Mouse (Mus musculus): ENCODE data around the gene Cygb. TPM values are rescaled to one million over a fixed set of nuclear protein-coding genes. Genes with fewer than 3 reads are reported as not detected.
"Not testable (repeated sequence)": the region's sequence is repeated elsewhere in the genome, so short reads cannot be mapped to it uniquely, and the experiment has no call there.

The Cygb gene
- polyA plus RNA-seq, 1 experiment from 2014 or later, result 0.84 TPM

DNA sequence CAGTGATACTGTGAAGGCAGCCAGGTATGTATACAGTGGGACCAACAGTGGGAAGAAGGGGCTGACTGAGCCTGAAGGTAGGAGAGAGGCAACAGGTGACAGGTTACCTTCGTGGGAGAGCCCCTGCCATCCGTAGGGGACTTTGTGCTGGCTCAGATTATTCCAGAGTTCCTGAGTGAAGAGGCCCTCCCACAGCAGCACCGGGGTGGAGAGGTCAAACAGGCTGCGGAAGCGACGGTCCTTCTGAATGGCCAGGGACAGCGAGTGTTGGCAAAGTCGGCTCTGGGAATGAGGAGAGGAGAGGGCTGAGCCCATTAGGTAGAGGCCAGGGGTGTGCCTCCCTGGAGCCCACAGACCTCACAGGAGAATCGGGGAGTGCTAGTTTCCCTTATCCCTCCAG is 31.6 kb upstream of the Cygb start:
- H3K4me3 ChIP-seq (replicated peaks), result no peak overlapping the region
- H3K36me3 ChIP-seq (replicated peaks), result 0 out of 2 replicates have a peak, but pooled peaks cover 5% of the 10 kb centered on the region
- peaks cover 15% of the 10 kb centered on the region; the same call in 1 of the 2 replicates for H3K4me1 ChIP-seq (replicated peaks)
- no peak for ATAC-seq (ENCODE audit: insufficient read depth)
- no peak overlapping the region for H3K9ac ChIP-seq
- H3K9me3 ChIP-seq (replicated peaks), result no peaks in the 10 kb centered on the region
- no peaks in the 10 kb centered on the region for H3K27me3 ChIP-seq
- H3K27ac ChIP-seq (replicated peaks), result no peak overlapping the region
- 72% methylated on average over 9 of the region's 9 CpGs for WGBS (ENCODE audit: insufficient replicate concordance)
- no peak overlapping the region for H3K4me2 ChIP-seq

- no peak overlapping the region for H3K4me2 ChIP-seq
- peaks cover 15% of the 10 kb centered on the region; the same call in 1 of the 2 replicates for H3K4me1 ChIP-seq (replicated peaks)
- no peak overlapping the region for H3K9ac ChIP-seq
- no peak for ATAC-seq (ENCODE audit: insufficient read depth)
- H3K36me3 ChIP-seq (replicated peaks), result 0 out of 2 replicates have a peak, but pooled peaks cover 12% of the 10 kb centered on the region
- no peaks in the 10 kb centered on the region for H3K27me3 ChIP-seq
- no peak overlapping the region for H3K4me3 ChIP-seq (replicated peaks)
- H3K27ac ChIP-seq (replicated peaks), result no peak overlapping the region
- no peaks in the 10 kb centered on the region for H3K9me3 ChIP-seq (replicated peaks)
- WGBS (ENCODE audit: insufficient replicate concordance), result 60% methylated on average over 4 of the region's 4 CpGs
Observed at GRCm38 (mm10) chr11:116683777-116684176, 29.7 kb upstream of the Cygb start.

DNA sequence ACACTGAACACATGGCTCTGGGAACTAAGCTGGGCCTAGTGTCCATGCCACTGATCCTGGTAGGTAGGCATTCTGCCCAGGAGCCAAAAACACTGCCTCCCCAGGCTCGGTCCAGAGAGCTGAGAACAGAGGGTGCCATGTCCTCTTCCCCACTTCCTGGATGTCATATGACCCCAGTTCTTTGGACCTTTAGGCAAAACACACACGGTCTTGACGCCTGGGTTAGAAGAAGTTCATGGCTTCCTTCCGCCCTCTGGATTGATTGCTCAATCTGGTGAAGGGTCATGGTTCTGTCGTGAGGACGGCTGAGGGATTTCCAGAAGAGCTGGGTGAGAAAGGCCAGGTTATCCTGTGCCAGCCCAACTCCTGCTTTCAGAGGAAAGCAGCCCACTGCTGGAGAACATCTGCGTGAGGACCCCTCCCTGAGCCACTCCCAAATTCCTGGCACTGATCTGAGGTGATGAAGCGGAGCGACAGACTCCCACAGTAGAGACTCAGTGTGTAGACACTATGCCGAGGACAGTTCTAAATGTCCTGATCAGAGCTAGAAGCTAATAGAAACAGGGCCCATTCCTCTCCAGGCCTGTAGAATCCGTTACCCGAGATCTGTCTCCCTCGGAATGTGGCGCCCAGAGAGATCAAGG is 28.5 kb upstream of the Cygb start:
- Histone ChIP-seq H3K36me3 (replicated peaks) (peaks cover 18% of the 10 kb centered on the region), H3K9me3 (replicated peaks) (no peaks in the 10 kb centered on the region), H3K4me2 (no peak overlapping the region), H3K27ac (replicated peaks) (no peak overlapping the region), H3K4me3 (replicated peaks) (no peak overlapping the region), H3K4me1 (replicated peaks) (peaks cover 15% of the 10 kb centered on the region; the same call in 1 of the 2 replicates), H3K9ac (no peak overlapping the region), H3K27me3 (no peaks in the 10 kb centered on the region)
- WGBS (ENCODE audit: insufficient replicate concordance), result 70% methylated on average over 14 of the region's 14 CpGs
- ATAC-seq (ENCODE audit: insufficient read depth), result 0 out of 2 replicates have a peak, but pooled peaks have one; percentile 5

GRCm38 (mm10) chr11:116681147-116681546 is 27.0 kb upstream of the Cygb start:
- Histone ChIP-seq H3K9ac (no peak overlapping the region), H3K4me2 (no peak overlapping the region), H3K27me3 (no peaks in the 10 kb centered on the region), H3K27ac (replicated peaks) (no peak overlapping the region), H3K4me3 (replicated peaks) (no peak overlapping the region), H3K9me3 (replicated peaks) (no peaks in the 10 kb centered on the region), H3K36me3 (replicated peaks) (peaks cover 31% of the 10 kb centered on the region), H3K4me1 (replicated peaks) (peaks cover 17% of the 10 kb centered on the region)
- ATAC-seq (ENCODE audit: insufficient read depth), result no peak
- 58% methylated on average over 4 of the region's 4 CpGs for WGBS (ENCODE audit: insufficient replicate concordance)

DNA sequence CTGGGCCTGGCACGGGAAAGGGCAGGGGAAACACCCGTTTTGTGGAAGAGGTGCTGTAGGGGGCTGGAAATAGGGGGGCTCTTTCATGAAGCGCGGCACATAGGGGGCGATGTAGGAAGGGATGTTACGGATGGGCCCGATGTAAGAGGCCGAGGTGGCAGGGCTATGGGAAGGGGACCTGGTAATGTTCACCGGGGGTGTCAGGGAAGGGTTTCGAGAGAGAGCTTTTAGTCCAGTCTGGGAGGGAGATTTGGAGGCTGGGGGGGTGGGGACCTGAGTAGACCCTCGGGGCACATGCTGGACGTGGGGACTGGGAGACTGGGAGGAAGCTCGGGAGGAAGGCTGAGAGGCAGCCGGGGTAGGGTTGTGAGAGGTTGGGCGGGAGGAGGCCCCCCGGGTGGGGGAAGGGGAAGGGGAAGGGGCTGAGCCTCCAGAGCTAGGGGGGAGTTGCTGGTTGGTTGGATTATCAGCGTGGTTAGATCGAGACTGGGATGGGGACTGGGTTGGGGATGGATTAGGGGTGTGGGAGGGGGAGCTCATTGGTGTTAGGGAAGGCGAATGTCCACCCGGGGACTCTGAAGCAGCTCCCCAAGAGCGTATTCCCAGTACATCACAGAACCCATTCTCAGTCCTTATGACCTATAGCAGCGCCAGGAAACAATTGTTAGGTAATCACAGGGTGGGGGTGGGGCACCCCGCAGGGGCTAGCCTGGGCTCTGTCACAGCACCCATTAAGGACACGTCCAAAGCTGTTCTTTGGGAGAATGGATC is 26.4 kb upstream of the Cygb start:
- peaks cover 22% of the 10 kb centered on the region for H3K4me1 ChIP-seq (replicated peaks)
- peaks cover 37% of the 10 kb centered on the region for H3K36me3 ChIP-seq (replicated peaks)
- H3K27me3 ChIP-seq, result no peaks in the 10 kb centered on the region
- 72% methylated on average over 24 of the region's 24 CpGs for WGBS (ENCODE audit: insufficient replicate concordance)
- H3K4me2 ChIP-seq, result no peak overlapping the region
- no peak overlapping the region for H3K9ac ChIP-seq
- H3K4me3 ChIP-seq (replicated peaks), result no peak overlapping the region
- no peak overlapping the region for H3K27ac ChIP-seq (replicated peaks)
- ATAC-seq (ENCODE audit: insufficient read depth), result no peak
- H3K9me3 ChIP-seq (replicated peaks), result no peaks in the 10 kb centered on the region

DNA sequence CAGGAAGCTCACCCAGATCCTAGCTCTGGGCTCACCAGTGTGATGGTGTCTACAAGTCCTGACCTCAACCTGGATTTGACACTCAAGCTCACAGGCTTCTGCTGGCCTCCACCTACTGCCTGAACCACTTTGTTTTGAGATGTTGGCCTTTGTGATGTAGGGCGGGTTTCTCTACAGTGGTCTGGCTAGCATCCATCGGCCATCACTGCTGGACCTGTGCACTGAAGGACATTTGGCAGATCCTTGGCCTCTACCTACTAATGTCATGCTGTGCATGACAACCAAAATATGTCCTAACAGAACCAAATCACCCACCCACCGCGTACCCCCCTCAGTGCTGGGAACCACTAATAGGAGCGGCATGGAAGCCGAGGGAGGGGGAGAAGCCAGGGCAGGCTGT is 25.0 kb upstream of the Cygb start:
- H3K9me3 ChIP-seq (replicated peaks), result no peaks in the 10 kb centered on the region
- H3K36me3 ChIP-seq (replicated peaks), result peaks cover 47% of the 10 kb centered on the region
- peaks cover 30% of the 10 kb centered on the region for H3K4me1 ChIP-seq (replicated peaks)
- H3K27ac ChIP-seq (replicated peaks), result no peak overlapping the region
- no peak overlapping the region for H3K9ac ChIP-seq
- H3K4me3 ChIP-seq (replicated peaks), result no peak overlapping the region
- no peak for ATAC-seq (ENCODE audit: insufficient read depth)
- 83% methylated on average over 6 of the region's 6 CpGs for WGBS (ENCODE audit: insufficient replicate concordance)
- H3K27me3 ChIP-seq, result no peaks in the 10 kb centered on the region
- H3K4me2 ChIP-seq, result no peak overlapping the region

- Histone ChIP-seq H3K4me1 (replicated peaks) (peaks cover 38% of the 10 kb centered on the region), H3K9ac (no peak overlapping the region), H3K4me2 (no peak overlapping the region), H3K27ac (replicated peaks) (no peak overlapping the region; the same call in 1 of the 2 replicates), H3K9me3 (replicated peaks) (no peaks in the 10 kb centered on the region), H3K27me3 (no peaks in the 10 kb centered on the region), H3K36me3 (replicated peaks) (peaks cover 59% of the 10 kb centered on the region), H3K4me3 (replicated peaks) (no peak overlapping the region)
- WGBS (ENCODE audit: insufficient replicate concordance), result 68% methylated on average over 8 of the region's 8 CpGs
- ATAC-seq (ENCODE audit: insufficient read depth), result no peak
Observed at GRCm38 (mm10) chr11:116677711-116678441, 23.8 kb upstream of the Cygb start.

DNA sequence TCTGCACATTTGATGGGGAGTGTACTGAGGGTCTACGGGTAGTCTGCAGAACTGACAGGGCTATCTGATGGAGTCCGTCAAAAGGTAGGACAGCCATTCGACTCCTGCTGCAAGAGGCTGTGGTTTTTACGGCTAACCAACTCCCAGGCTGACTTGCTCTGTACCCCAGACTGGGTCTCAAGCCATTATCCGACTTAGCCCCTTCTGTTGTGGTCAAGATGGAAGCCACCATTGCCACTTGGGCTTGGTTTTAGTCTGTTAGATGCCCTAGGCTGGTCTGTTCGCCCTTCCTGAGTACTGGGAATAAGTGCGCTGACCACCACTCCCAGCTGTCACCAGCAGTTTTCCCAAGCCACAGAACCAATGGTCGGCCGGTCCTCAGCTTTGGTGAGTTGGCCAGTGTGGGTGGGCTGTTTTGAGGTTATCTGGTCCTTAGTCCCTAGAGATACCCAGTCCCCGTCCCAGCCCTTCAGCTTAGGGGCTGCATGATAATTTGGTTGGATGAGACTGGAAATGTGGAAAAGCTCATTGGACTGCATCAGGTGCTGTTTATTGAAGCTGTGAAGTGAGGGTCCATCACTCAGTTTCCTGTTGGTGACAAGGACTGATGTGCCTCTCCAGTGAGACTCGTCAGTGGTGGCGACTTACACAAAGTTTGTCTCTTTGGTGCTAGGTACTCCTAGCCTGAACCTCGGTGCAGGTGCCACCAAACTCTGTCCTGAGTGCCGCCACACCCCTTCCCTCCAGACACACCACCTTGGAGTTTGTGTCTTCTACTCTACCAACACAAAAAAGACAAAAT is 22.3 kb upstream of the Cygb start:
- Histone ChIP-seq H3K27me3 (no peaks in the 10 kb centered on the region), H3K9me3 (replicated peaks) (no peaks in the 10 kb centered on the region), H3K4me1 (replicated peaks) (peaks cover 40% of the 10 kb centered on the region), H3K27ac (replicated peaks) (no peak overlapping the region), H3K4me2 (no peak overlapping the region), H3K36me3 (replicated peaks) (peaks cover 60% of the 10 kb centered on the region), H3K9ac (no peak overlapping the region), H3K4me3 (replicated peaks) (no peak overlapping the region)
- WGBS (ENCODE audit: insufficient replicate concordance), result 75% methylated on average over 14 of the region's 14 CpGs
- no peak for ATAC-seq (ENCODE audit: insufficient read depth)

- not testable (repeated sequence) for H3K27me3 ChIP-seq; H3K27ac ChIP-seq (replicated peaks); H3K4me2 ChIP-seq; H3K4me3 ChIP-seq (replicated peaks); H3K9ac ChIP-seq; H3K9me3 ChIP-seq (replicated peaks); ATAC-seq (ENCODE audit: insufficient read depth)
- Histone ChIP-seq H3K36me3 (replicated peaks) (peaks cover 60% of the 10 kb centered on the region), H3K4me1 (replicated peaks) (peaks cover 46% of the 10 kb centered on the region)
- WGBS (ENCODE audit: insufficient replicate concordance), result 54% methylated on average over 6 of the region's 6 CpGs
Observed at GRCm38 (mm10) chr11:116675429-116675828, 21.3 kb upstream of the Cygb start.

DNA sequence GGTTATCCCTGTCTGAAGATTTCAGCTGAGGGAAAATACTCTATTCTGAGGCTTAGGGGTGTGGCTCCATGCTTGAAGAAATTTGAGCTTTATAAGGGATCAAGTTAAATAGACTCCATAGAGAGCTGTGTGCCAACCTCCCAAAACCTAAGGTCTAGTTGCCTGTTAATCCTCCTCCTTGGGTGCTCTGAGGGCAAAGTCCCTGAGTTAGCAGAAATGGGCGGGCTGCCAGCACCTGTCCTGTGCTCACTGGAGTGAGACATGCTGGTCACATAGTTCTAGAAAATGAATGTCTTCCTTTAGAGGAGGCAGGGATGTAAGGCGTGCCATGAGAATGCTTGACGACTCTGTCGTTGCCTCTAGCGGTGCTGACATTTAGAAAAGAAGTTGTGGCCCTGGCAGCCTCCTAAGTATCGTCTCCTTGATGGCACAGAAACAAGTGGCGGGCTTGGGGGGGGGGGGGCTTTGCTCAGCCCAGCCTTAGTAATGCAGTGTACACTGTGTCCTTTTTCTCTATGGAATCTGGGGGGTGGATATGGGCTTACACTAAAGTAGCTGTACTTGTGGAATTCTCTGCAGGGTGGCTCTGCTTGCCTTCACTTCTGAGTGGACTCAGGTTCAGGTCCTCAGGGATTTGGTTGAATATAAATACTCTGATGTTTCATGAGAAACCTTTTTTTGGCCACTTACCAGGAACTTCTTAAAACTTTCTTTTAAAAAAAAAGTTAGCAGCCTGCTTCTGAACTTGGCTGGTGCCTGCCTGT is 20.7 kb upstream of the Cygb start:
- Histone ChIP-seq H3K4me1 (replicated peaks) (peaks cover 52% of the 10 kb centered on the region), H3K9me3 (replicated peaks) (no peaks in the 10 kb centered on the region), H3K9ac (no peak overlapping the region), H3K36me3 (replicated peaks) (peaks cover 60% of the 10 kb centered on the region), H3K4me2 (no peak overlapping the region), H3K4me3 (replicated peaks) (no peak overlapping the region), H3K27ac (replicated peaks) (no peak overlapping the region), H3K27me3 (no peaks in the 10 kb centered on the region)
- ATAC-seq (ENCODE audit: insufficient read depth), result no peak
- 73% methylated on average over 7 of the region's 7 CpGs for WGBS (ENCODE audit: insufficient replicate concordance)
